Mouse (Mus musculus) heart, embryonic 14.5 days (tissue): ENCODE measurements around the gene Specc1. TPM values are rescaled to one million over a fixed set of nuclear protein-coding genes. Genes with fewer than 3 reads are reported as not detected.

Source experiments
- ATAC-seq: fragments of 200-750 bp; cut with Nextera tagmentation; 2 replicates; pipeline ENCODE4 v1.8.0; 2017; ENCODE audit warnings: low read depth, moderate TSS enrichment; ENCODE audit not compliant: insufficient number of reproducible peaks, insufficient read depth, low FRiP score
- H3K27ac ChIP-seq, 2 experiments: fragments of 200-500 bp in 1 of 2; fragments of 300-500 bp in 1 of 2; sonication (generic) in 1 of 2; replicated peaks in 1 of 2; 2 replicates each; pipeline ENCODE4 v1.5.1; 2012 to 2014; ENCODE audit warnings: low read depth in 2 of 2, low read length in 2 of 2, control low read depth in 1 of 2, mild to moderate bottlenecking in 1 of 2, mixed read lengths in 1 of 2; ENCODE audit not compliant: control insufficient read depth in 1 of 2, insufficient read depth in 1 of 2
- H3K27me3 ChIP-seq: fragments of 300-500 bp; sonication (generic); 2 replicates; pipeline ENCODE4 v1.6.1; 2014; ENCODE audit warnings: mild to moderate bottlenecking, low read length, control low read depth; ENCODE audit not compliant: control insufficient read depth, insufficient read depth
- H3K36me3 ChIP-seq: fragments of 300-500 bp; sonication (generic); 2 replicates; pipeline ENCODE4 v1.6.1; 2014; ENCODE audit warnings: mild to moderate bottlenecking, control low read depth, low read length, mixed read lengths; ENCODE audit not compliant: control insufficient read depth, insufficient read depth
- H3K4me1 ChIP-seq, 2 experiments: fragments of 200-500 bp in 1 of 2; fragments of 300-500 bp in 1 of 2; sonication (generic) in 1 of 2; 2 replicates each; pipeline ENCODE4 v1.6.1; 2012 to 2014; ENCODE audit warnings: low read length in 2 of 2, control low read depth in 1 of 2, mixed read lengths in 1 of 2; ENCODE audit not compliant: control insufficient read depth in 2 of 2, insufficient read depth in 2 of 2
- H3K4me2 ChIP-seq: fragments of 300-500 bp; sonication (generic); 2 replicates; pipeline ENCODE4 v1.6.1; 2014; ENCODE audit warnings: mild to moderate bottlenecking, low read length
- H3K4me3 ChIP-seq, 2 experiments: fragments of 200-500 bp in 1 of 2; fragments of 300-500 bp in 1 of 2; sonication (generic) in 1 of 2; 2 replicates each; pipeline ENCODE4 v1.5.1; 2012 to 2014; ENCODE audit warnings: low read length in 2 of 2, mild to moderate bottlenecking in 2 of 2, control low read depth in 1 of 2, low read depth in 1 of 2, moderate library complexity in 1 of 2; ENCODE audit not compliant: control insufficient read depth in 1 of 2, insufficient read depth in 1 of 2
- H3K9ac ChIP-seq: fragments of 300-500 bp; sonication (generic); 2 replicates; pipeline ENCODE4 v1.6.1; 2014; ENCODE audit warnings: mild to moderate bottlenecking, low read length
- H3K9me3 ChIP-seq: fragments of 300-500 bp; sonication (generic); 2 replicates; pipeline ENCODE4 v1.6.1; 2016; ENCODE audit warnings: low read length, control low read depth; ENCODE audit not compliant: control insufficient read depth
- WGBS: fragments of 180-500 bp; shearing (Covaris S2); extraction: QIAGEN DNeasy Blood & Tissue Kit; methylation state at CpG from one replicate; pipeline ENCODE4 v1.1.7; 2014; 5-methylcytosine and 5-hydroxymethylcytosine counted together
- polyA plus RNA-seq: library from polyadenylated mRNA; unstranded; fragments of >200 nt; fragmentation: Nextera tagmentation; extraction: Ambion mirVana; gene quantifications from 2 replicates; pipeline ENCODE4 v1.2.1, GENCODE M21; 2014

Gene Specc1
- polyA plus RNA-seq, 1 experiment from 2014 or later, result 12.1 TPM

DNA sequence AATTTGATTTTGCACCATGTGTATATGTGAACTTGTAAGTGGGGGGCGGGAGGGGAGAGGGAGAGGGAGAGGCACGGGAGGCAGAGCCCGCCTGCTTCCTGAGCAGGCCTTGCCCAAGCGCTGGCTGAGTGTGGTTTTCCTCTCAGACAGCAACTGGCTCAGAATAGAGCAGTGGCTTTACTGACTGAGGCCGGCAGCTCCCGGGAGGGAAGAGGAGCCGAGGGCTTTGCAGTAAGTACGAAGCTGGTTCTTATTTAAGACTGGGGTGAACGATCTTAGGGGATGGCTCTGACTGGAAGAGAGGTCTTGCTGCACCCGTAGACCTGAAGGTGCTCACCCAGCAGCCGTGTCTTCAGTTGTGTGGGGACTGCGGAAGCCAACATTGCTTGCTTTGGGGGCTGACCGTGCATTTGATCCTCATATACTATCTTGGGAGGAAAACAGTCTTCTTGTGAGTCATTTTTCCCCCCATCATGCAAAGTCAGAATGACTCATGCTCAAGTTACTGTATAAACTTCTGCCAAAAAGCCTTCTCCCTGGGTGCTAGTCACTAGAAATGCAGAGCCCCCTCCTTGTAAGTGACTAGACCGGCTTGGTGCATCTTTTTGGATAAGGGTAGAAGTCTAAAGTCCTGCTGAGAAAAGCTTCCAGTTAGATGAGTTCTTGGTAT is 48.8 kb downstream of the Specc1 start:
- no peak overlapping the region for H3K9ac ChIP-seq
- H3K9me3 ChIP-seq, result no peaks in the 10 kb centered on the region
- peak; percentile 54 for ATAC-seq
- H3K36me3 ChIP-seq, result no peaks in the 10 kb centered on the region
- H3K4me2 ChIP-seq, result peak overlapping the region; percentile 34; the same call in 1 of the 2 replicates
- peak overlapping the region; percentile 0 to 21; a peak in 2 of 4 replicates for H3K4me3 ChIP-seq
- H3K27ac ChIP-seq, result peak overlapping the region; percentile 61 to 86
- H3K27me3 ChIP-seq, result no peaks in the 10 kb centered on the region
- peaks cover 15 to 23% of the 10 kb centered on the region in 2 experiments for H3K4me1 ChIP-seq
- WGBS, result 31% methylated on average over 14 of the region's 14 CpGs

DNA sequence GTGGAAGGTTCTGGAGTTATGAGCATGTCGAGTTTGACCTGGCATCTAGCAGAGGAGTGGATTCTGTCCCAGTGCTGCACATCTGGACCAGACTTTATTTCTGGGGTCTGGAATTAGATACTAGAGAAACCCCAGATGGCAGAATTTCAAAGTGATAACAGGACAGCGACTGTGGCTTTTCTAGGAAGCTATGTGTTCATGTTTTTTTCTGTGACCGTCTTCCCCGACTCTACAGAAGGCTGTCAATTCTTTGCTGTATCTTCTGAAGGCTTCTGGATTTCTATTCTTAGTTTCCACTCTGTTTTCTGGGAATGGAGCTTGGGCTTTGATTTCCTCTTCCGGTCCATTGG is 49.3 kb downstream of the Specc1 start:
- 0 out of 4 replicates have a peak overlapping the region, but pooled peaks of 1 of the 2 experiments have one; percentile 0 for H3K4me3 ChIP-seq
- H3K36me3 ChIP-seq, result no peaks in the 10 kb centered on the region
- ATAC-seq, result no peak
- H3K9me3 ChIP-seq, result no peaks in the 10 kb centered on the region
- H3K4me1 ChIP-seq, result peaks cover 15 to 23% of the 10 kb centered on the region in 2 experiments
- H3K4me2 ChIP-seq, result peak overlapping the region; percentile 34
- 50% methylated on average over 5 of the region's 5 CpGs for WGBS
- H3K27ac ChIP-seq, result peak overlapping the region; percentile 61 to 86; a peak in 3 of 4 replicates
- H3K9ac ChIP-seq, result no peak overlapping the region
- H3K27me3 ChIP-seq, result no peaks in the 10 kb centered on the region

DNA sequence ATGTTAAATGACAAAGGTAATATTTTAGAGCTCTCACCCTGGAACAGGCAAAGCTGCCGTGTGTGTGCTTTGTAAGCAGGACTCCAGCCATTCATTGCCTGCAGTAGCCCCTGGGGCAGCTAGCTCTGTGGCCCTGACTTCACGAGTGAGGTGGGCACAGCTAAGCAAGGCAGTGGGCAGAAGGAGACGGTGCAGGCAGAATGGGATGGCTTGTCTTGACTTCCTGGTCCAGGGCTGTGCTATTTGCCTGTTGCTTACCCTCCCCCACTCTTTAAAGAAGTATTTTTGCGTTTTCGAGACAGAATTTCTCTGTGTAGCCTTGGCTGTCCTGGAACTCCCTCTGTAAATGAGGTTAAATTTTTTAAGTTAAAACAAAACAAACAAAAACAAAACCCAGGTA is 50.1 kb downstream of the Specc1 start:
- no peaks in the 10 kb centered on the region for H3K27me3 ChIP-seq
- peak overlapping the region; percentile 34; the same call in 1 of the 2 replicates for H3K4me2 ChIP-seq
- no peak overlapping the region; a peak in 1 of 4 replicates for H3K4me3 ChIP-seq
- WGBS, result 70% methylated on average over 5 of the region's 5 CpGs
- no peak for ATAC-seq
- H3K9me3 ChIP-seq, result no peaks in the 10 kb centered on the region
- H3K9ac ChIP-seq, result no peak overlapping the region
- peaks cover 15 to 23% of the 10 kb centered on the region in 2 experiments for H3K4me1 ChIP-seq
- H3K27ac ChIP-seq, result peak overlapping the region in 1 of 2 experiments; percentile 44; a peak in 1 of 4 replicates
- H3K36me3 ChIP-seq, result no peaks in the 10 kb centered on the region

DNA sequence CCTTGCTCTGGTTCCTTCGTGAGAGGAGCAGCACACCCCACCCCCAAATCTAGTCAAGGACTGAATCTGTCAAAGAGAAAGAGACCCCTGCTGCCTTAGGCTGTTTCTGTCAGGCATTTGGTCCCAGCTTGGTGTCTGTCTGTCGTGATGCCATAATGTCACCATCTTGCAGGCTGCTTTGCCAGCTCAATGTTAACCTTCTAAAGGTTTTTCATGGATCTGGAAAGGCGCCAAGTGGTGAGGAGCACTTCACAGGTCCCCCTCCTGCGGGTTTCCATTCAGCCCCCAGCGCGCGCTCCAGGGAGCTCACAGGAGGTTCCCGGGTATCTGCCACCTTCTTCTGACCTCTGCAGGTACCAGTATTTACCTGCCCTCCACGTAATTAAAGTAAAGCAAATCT is 51.4 kb downstream of the Specc1 start:
- H3K27me3 ChIP-seq, result no peaks in the 10 kb centered on the region
- no peak for ATAC-seq
- no peaks in the 10 kb centered on the region for H3K9me3 ChIP-seq
- no peak overlapping the region for H3K4me2 ChIP-seq
- peaks cover 15 to 23% of the 10 kb centered on the region in 2 experiments for H3K4me1 ChIP-seq
- H3K4me3 ChIP-seq, result no peak overlapping the region
- no peaks in the 10 kb centered on the region for H3K36me3 ChIP-seq
- H3K9ac ChIP-seq, result no peak overlapping the region
- WGBS, result 35% methylated on average over 9 of the region's 9 CpGs
- no peak overlapping the region for H3K27ac ChIP-seq

DNA sequence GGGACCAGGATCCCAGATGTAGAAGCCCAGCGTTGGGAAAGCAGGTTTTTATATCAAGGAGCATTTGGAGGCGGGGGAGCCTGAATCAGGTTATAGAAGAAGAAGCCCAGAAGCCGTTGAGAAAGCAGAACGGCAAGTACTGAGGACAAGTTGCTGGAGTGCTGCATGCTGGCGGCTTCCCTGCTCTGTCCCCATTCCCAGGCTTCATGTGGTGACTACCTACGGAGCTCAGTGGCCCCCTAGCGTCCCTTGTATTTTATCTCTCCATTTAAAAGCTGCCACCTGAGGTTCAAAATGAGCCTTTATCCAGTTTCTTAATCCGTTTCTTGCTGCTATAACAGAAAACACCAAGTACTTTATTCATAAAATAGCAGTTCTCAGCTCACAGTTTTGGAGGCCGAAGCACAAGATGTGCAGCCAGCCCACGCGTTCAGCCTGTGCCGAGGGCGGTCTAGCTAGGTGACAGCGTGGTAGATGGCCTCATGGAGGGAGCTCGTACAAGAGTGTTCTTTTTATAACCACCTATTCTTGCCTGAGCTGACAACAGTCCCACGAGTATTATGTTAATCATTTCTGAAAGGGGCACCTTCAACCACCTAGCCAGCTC is 54.2 kb downstream of the Specc1 start:
- Histone ChIP-seq H3K4me1 (peaks cover 9 to 14% of the 10 kb centered on the region in 2 experiments), H3K4me3 (no peak overlapping the region), H3K36me3 (no peaks in the 10 kb centered on the region), H3K27ac (no peak overlapping the region), H3K9me3 (no peaks in the 10 kb centered on the region), H3K9ac (no peak overlapping the region), H3K4me2 (no peak overlapping the region), H3K27me3 (no peaks in the 10 kb centered on the region)
- no peak for ATAC-seq
- 52% methylated on average over 16 of the region's 16 CpGs for WGBS

DNA sequence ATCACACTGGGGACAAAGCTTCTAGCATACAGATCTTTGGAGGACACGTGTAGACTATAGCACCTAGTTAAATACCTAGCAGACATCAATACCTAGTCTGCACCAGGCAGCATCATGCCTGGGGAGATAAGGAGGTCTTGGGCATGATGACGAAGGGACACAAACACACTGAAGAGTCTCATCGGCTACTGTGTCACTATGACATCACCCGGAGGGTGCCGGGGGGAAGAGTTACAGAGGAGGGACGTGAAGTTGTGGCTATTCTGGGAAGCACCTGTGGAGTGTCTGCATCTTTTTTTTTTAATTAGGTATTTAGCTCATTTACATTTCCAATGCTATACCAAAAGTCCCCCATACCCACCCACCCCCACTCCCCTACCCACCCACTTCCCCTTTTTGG is 55.5 kb downstream of the Specc1 start:
- ATAC-seq, result no peak
- Histone ChIP-seq H3K36me3 (no peaks in the 10 kb centered on the region), H3K9ac (no peak overlapping the region), H3K4me1 (peaks cover 3% of the 10 kb centered on the region in 2 experiments; a peak in 1 of 4 replicates), H3K27ac (no peak overlapping the region), H3K27me3 (no peaks in the 10 kb centered on the region), H3K9me3 (no peaks in the 10 kb centered on the region), H3K4me2 (no peak overlapping the region), H3K4me3 (no peak overlapping the region)
- WGBS, result 82% methylated on average over 6 of the region's 6 CpGs

DNA sequence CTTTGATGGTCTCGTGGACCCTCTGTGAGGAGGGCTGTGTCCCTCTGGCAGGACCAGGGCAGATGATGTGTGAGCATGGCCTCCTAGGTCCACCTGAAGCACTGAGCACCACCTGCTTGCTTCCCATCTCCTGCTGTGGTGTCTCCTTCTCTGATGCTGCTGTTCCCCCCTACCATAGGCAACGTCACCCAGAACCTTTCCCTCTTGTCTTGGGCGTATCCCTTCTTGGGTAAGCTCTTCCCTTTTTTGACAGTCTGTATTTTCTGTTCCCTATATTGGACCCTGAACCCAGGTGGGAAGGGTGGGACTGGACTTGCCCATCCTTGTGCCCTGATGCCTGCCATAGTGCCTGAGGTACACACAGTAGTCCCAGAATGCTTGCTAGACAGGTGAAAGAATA is 56.9 kb downstream of the Specc1 start:
- Histone ChIP-seq H3K27ac (no peak overlapping the region), H3K27me3 (no peaks in the 10 kb centered on the region), H3K4me1 (no peaks in the 10 kb centered on the region), H3K36me3 (no peaks in the 10 kb centered on the region), H3K9ac (no peak overlapping the region), H3K4me2 (no peak overlapping the region), H3K4me3 (no peak overlapping the region), H3K9me3 (no peaks in the 10 kb centered on the region)
- ATAC-seq, result no peak
- 77% methylated on average over 3 of the region's 3 CpGs for WGBS
